Mouse (Mus musculus): ENCODE results near the gene Slf2. TPM values are rescaled to one million over a fixed set of nuclear protein-coding genes. Genes with fewer than 3 reads are reported as not detected.

Gene Slf2
- polyA plus RNA-seq, 1 experiment from 2014 or later = 25.8 TPM

DNA sequence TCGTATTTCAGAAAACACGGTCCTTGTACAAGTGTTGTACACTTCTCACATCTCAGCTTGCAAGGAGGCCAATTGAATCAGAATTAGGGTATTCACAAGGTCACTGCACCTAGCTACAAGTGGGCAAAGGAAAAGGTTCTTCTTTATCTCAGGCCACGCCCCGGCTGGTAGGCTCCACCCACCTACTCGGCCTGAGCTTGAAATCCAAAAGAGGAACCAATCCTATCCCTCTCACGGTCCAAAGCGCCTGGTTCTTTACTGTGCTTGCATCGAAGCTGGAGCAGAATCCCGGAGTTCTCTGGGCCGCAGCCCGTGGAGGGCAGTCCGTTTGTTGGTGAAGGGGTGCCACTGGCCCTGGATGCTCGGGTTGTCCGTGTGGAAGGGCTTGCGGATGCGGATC, 74.5 kb downstream of the Slf2 start, which contains the start of gene Twnk:
Gene Twnk, plus strand, starts transcription at position 220 of the 400 bp plus-strand sequence.
- ATAC-seq = peak; percentile 19; the same call in 1 of the 2 replicates
- no peaks in the 10 kb centered on the region for H3K9me3 ChIP-seq (replicated peaks)
- H3K4me2 ChIP-seq = peak within 1 kb of the TSS; percentile 91
- peaks cover 68% of the 10 kb centered on the region for H3K36me3 ChIP-seq
- no peaks in the 10 kb centered on the region for H3K27me3 ChIP-seq (replicated peaks)
- 9% methylated on average over 16 of the region's 16 CpGs for WGBS (ENCODE audit: insufficient replicate concordance)
- peak within 1 kb of the TSS; percentile 96 for H3K4me3 ChIP-seq
- H3K9ac ChIP-seq = peak within 1 kb of the TSS; percentile 85
- H3K4me1 ChIP-seq = peaks cover 35% of the 10 kb centered on the region
- H3K27ac ChIP-seq = peak within 1 kb of the TSS; percentile 81

DNA sequence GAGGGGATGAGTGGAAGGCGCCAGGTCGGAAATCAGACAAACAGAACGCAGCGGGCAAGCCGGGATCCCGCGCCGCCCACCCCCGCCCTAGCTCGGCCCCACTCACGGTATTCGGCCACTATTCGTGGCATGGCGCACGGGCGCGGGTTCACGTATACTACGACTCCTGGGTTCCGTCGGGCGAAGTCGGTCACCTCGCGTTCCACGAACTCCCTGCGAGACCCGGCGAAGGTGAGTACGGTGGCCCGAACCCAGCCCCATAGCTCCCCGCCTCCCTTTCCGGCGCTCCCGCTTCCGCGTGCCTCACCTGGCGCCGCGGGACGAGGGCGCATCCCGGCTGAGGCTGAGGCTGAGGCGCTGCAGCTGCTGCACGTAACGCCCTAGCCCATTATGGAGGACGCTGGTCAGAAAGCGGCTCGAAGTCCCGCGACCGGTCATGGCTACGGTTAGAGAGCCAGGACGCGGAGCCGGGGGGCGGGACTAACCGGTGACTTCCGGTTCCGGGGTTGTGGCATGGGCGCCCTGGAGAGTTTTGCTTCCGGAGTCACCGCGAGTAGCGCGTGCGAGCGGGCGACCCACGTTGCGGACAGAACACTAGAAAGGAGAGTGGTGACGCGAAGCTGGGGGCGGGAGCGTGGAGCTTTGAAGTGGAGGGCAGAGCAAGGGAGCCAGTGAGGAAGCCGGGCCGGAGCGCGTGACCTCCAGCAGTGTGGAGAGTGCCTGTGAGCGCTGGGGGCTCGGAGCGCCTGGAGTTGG, 75.2 kb downstream of the Slf2 start, which contains the start of gene Mrpl43:
Gene Mrpl43, minus strand, starts transcription at position 486 of the 756 bp plus-strand sequence.
- Histone ChIP-seq H3K4me2 (peak within 1 kb of the TSS; percentile 91), H3K27ac (peak within 1 kb of the TSS; percentile 81), H3K4me1 (peaks cover 35% of the 10 kb centered on the region), H3K9me3 (replicated peaks) (no peaks in the 10 kb centered on the region), H3K27me3 (replicated peaks) (no peaks in the 10 kb centered on the region), H3K4me3 (peak within 1 kb of the TSS; percentile 96), H3K36me3 (peaks cover 72% of the 10 kb centered on the region), H3K9ac (peak within 1 kb of the TSS; percentile 85)
- under 1% methylated on average over 82 of the region's 82 CpGs for WGBS (ENCODE audit: insufficient replicate concordance)
- peak; percentile 85 for ATAC-seq

DNA sequence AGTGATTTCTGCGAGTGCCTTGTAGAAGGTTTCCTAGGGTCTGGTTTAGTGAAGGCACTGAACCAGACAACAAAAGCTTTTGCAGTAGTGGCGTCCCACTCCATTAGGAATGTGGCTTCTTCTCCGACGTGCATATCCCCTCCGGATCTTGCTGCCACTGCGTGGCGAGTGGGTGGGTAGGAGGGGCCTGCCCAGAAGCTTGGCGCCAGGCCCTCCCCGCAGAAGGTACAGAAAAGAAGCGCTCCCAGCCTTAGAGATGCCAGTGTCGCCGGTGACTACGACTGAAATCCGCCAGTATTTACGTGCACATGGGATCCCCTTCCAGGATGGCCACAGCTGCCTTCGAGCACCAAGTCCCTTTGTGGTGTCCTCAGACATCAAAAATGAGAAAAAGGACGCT, 76.1 kb downstream of the Slf2 start:
- WGBS (ENCODE audit: insufficient replicate concordance) = 26% methylated on average over 17 of the region's 17 CpGs
- peaks cover 73% of the 10 kb centered on the region for H3K36me3 ChIP-seq

GRCm38 (mm10) chr19:45007425-45008191, 76.7 kb downstream of the Slf2 start:
- peaks cover 35% of the 10 kb centered on the region for H3K4me1 ChIP-seq
- H3K27me3 ChIP-seq (replicated peaks) = no peaks in the 10 kb centered on the region
- peak overlapping the region; percentile 96 for H3K4me3 ChIP-seq
- 74% methylated on average over 20 of the region's 20 CpGs for WGBS (ENCODE audit: insufficient replicate concordance)
- H3K36me3 ChIP-seq = peaks cover 73% of the 10 kb centered on the region
- ATAC-seq = no peak
- peak overlapping the region; percentile 91 for H3K4me2 ChIP-seq
- H3K27ac ChIP-seq = peak overlapping the region; percentile 81; the same call in 1 of the 2 replicates
- H3K9ac ChIP-seq = peak overlapping the region; percentile 85
- no peaks in the 10 kb centered on the region for H3K9me3 ChIP-seq (replicated peaks)

More for the DNA sequence above, 76.1 kb downstream of the Slf2 start:
- no peak for ATAC-seq
- Histone ChIP-seq H3K9ac (peak overlapping the region; percentile 85), H3K4me1 (peaks cover 35% of the 10 kb centered on the region), H3K4me2 (peak overlapping the region; percentile 91), H3K27ac (peak overlapping the region; percentile 81; the same call in 1 of the 2 replicates), H3K9me3 (replicated peaks) (no peaks in the 10 kb centered on the region), H3K27me3 (replicated peaks) (no peaks in the 10 kb centered on the region), H3K4me3 (peak overlapping the region; percentile 96)

GRCm38 (mm10) chr19:45010646-45011045, 79.7 kb downstream of the Slf2 start:
- no peak overlapping the region for H3K4me2 ChIP-seq
- H3K4me3 ChIP-seq = no peak overlapping the region
- H3K4me1 ChIP-seq = peaks cover 54% of the 10 kb centered on the region
- peaks cover 48% of the 10 kb centered on the region for H3K36me3 ChIP-seq
- H3K27me3 ChIP-seq (replicated peaks) = no peaks in the 10 kb centered on the region
- no peaks in the 10 kb centered on the region for H3K9me3 ChIP-seq (replicated peaks)
- no peak for ATAC-seq
- H3K27ac ChIP-seq = no peak overlapping the region
- no peak overlapping the region for H3K9ac ChIP-seq
- whole genome bisulfite sequencing (ENCODE audit: insufficient replicate concordance) = 70% methylated on average over 4 of the region's 4 CpGs

GRCm38 (mm10) chr19:45012219-45012618, 81.3 kb downstream of the Slf2 start:
- Histone ChIP-seq H3K9ac (no peak overlapping the region), H3K4me2 (no peak overlapping the region), H3K27me3 (replicated peaks) (peaks cover 1% of the 10 kb centered on the region; the same call in 1 of the 2 replicates), H3K4me3 (no peak overlapping the region), H3K36me3 (peaks cover 48% of the 10 kb centered on the region), H3K9me3 (replicated peaks) (no peaks in the 10 kb centered on the region), H3K4me1 (peaks cover 62% of the 10 kb centered on the region), H3K27ac (no peak overlapping the region)
- WGBS (ENCODE audit: insufficient replicate concordance) = 82% methylated on average over 8 of the region's 8 CpGs
- ATAC-seq = no peak

DNA sequence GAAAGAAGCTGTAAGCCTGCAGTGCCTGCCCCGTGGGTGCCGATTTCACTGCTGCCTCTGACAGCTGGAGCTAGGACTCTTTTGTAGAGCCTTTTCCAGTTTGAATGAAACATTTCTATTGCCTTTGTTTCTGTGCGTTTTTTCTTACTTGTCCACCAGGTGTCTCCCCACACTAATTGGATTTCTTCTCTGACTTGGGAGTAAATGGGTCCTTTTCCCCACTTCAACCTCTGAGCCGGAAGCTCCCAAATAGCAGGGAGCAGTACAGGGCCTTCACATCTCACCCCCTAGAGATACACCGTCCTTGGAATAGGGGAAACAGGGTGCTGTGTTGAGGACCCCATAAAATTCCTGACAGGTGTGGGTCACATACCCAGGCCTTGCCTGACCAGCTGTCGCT, 81.7 kb downstream of the Slf2 start:
- Histone ChIP-seq H3K4me3 (no peak overlapping the region), H3K27ac (no peak overlapping the region), H3K36me3 (peaks cover 48% of the 10 kb centered on the region), H3K4me1 (peaks cover 62% of the 10 kb centered on the region), H3K9me3 (replicated peaks) (no peaks in the 10 kb centered on the region), H3K27me3 (replicated peaks) (peaks cover 3% of the 10 kb centered on the region; the same call in 1 of the 2 replicates), H3K9ac (no peak overlapping the region), H3K4me2 (no peak overlapping the region)
- WGBS (ENCODE audit: insufficient replicate concordance) = 58% methylated on average over 6 of the region's 6 CpGs
- no peak for ATAC-seq

DNA sequence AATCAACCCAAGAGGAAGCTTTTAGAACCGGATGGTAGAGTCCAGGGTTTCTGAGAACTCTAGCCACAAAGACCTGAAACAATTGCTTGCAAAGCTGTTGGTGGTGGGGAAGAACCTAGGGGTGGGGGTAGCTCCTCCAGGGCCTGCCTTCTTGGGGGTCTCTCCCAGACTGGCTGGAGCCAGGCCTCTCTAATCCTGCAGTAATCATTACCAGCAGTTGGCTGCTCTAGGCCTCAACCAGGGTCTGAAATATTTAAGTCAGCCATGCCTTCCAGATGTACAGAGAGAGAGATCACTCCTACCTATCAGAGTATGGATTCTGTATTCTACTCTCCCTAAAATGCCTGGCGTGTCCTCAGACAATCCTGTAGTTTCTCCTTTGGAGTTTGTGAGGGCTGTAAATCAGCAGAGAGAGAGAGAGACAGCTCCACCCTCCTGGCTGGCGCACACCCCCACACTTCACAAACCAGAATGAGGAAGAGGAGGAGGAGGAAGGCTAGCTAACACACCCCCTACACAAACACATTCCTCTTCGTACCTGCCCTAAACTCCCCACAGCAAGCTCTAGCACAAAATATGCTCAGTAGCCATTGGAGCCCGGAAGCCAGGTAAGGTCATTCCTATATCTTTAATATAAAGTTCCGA, 82.8 kb downstream of the Slf2 start:
- peaks cover 37% of the 10 kb centered on the region for H3K36me3 ChIP-seq
- no peak overlapping the region for H3K4me3 ChIP-seq

DNA sequence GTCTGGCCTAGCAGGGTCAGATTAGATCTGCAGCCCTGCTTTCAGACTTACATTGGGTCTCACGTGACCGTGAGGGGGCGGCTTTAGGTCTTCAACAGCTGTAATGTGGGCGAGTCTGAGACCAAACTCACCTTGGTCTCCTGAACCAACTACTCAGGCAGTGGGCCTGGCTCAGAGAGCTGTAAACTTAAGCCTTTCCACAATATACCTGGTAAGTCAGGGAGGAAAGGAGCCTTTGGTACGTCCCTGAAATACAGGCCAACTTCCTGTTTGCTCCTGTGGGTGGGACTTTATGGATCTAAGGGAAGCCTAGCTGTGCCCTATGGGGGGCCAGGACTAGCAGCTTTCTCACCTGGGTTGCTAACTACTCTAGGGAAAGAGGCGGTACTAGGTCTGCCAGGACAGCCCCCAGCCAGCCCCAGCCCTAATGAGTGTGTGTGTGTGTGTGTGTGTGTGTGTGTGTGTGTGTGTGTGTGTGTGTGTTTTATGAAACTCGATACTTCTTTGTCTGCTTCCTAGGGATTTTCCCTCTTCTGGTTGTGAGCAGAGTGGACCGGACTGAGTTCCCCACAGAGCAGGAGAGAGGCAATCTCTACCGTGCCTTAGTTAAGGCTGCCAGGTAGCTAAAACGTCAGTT, 83.5 kb downstream of the Slf2 start, which contains the start of gene Lzts2:
Gene Lzts2, plus strand, starts transcription at position 80 of the 637 bp plus-strand sequence.
- ATAC-seq = peak; percentile 11
- Histone ChIP-seq H3K4me3 (peak within 1 kb of the TSS; percentile 66), H3K9ac (peak within 1 kb of the TSS; percentile 70), H3K36me3 (peaks cover 31% of the 10 kb centered on the region), H3K9me3 (replicated peaks) (no peaks in the 10 kb centered on the region), H3K4me1 (peaks cover 64% of the 10 kb centered on the region), H3K27ac (peak within 1 kb of the TSS; percentile 79), H3K4me2 (peak within 1 kb of the TSS; percentile 93), H3K27me3 (replicated peaks) (peaks cover 3% of the 10 kb centered on the region; the same call in 1 of the 2 replicates)
- 8% methylated on average over 10 of the region's 10 CpGs for WGBS (ENCODE audit: insufficient replicate concordance)

More for the DNA sequence above, 82.8 kb downstream of the Slf2 start:
- ATAC-seq = no peak
- peak overlapping the region; percentile 93; the same call in 1 of the 2 replicates for H3K4me2 ChIP-seq
- no peaks in the 10 kb centered on the region for H3K9me3 ChIP-seq (replicated peaks)
- peaks cover 3% of the 10 kb centered on the region; the same call in 1 of the 2 replicates for H3K27me3 ChIP-seq (replicated peaks)
- no peak overlapping the region for H3K9ac ChIP-seq
- peaks cover 62% of the 10 kb centered on the region for H3K4me1 ChIP-seq
- WGBS (ENCODE audit: insufficient replicate concordance) = 41% methylated on average over 6 of the region's 6 CpGs
- H3K27ac ChIP-seq = peak overlapping the region; percentile 79

- H3K9ac ChIP-seq = peak overlapping the region; percentile 70
- peak overlapping the region; percentile 93 for H3K4me2 ChIP-seq
- peaks cover 69% of the 10 kb centered on the region for H3K4me1 ChIP-seq
- H3K27me3 ChIP-seq (replicated peaks) = peaks cover 3% of the 10 kb centered on the region; the same call in 1 of the 2 replicates
- H3K4me3 ChIP-seq = peak overlapping the region; percentile 66
- no peaks in the 10 kb centered on the region for H3K9me3 ChIP-seq (replicated peaks)
- 3% methylated on average over 25 of the region's 25 CpGs for WGBS (ENCODE audit: insufficient replicate concordance)
- peak; percentile 10 for ATAC-seq
- H3K36me3 ChIP-seq = peaks cover 26% of the 10 kb centered on the region
- peak overlapping the region; percentile 79 for H3K27ac ChIP-seq
Measured at GRCm38 (mm10) chr19:45014981-45015402, 84.0 kb downstream of the Slf2 start.
